Mouse (Mus musculus): ENCODE measurements at regions not wholly inside any gene's neighbourhood (a gene's known extent, or its start where the extent isn't known, plus 50 kb on each side); places are given as distances from the start of the nearest gene placed in this dataset.
A peak's percentile ranks its signal among the peaks of the same experiment; 100 is the strongest.

DNA sequence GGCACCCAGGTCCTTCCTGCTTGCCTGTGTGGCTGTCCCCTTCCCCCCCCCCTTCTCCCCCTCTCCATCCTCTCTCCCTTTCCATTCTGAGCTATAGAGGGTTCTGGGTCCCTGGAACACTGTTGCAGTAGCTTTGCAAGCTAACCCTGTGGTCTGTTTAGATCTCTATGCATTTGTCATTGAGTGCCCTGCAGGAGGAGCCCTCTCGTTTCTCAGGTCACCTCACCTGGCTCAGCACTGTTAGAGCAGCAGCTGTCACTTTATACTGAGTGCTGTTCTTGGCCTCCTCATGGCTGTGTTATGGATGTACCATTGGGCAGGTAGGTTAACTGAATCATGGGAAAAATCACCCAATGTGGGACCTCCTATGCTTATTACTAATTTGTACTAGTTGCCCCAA lies 543.0 kb downstream of the Med13l start:
- 28% methylated on average over 1 of the region's 1 CpGs for WGBS
- Histone ChIP-seq H3K27ac (ENCODE audit: poor library complexity, severe bottlenecking) (no peak overlapping the region), H3K36me3 (no peaks in the 10 kb centered on the region), H3K4me1 (replicated peaks) (no peaks in the 10 kb centered on the region), H3K9ac (no peak overlapping the region), H3K9me3 (replicated peaks) (no peaks in the 10 kb centered on the region), H3K27me3 (replicated peaks) (peaks cover 11% of the 10 kb centered on the region), H3K4me2 (no peak overlapping the region), H3K4me3 (no peak overlapping the region)
- ATAC-seq (ENCODE audit: insufficient number of reproducible peaks, low FRiP score): no peak

GRCm38 (mm10) chr5:119107898-119108297 lies 547.4 kb downstream of the Med13l start:
- H3K27me3 ChIP-seq (replicated peaks): no peaks in the 10 kb centered on the region
- no peak overlapping the region for H3K4me3 ChIP-seq
- no peak overlapping the region for H3K9ac ChIP-seq
- no peak for ATAC-seq (ENCODE audit: insufficient number of reproducible peaks, low FRiP score)
- H3K36me3 ChIP-seq: no peaks in the 10 kb centered on the region
- H3K4me1 ChIP-seq (replicated peaks): no peaks in the 10 kb centered on the region
- H3K9me3 ChIP-seq (replicated peaks): no peaks in the 10 kb centered on the region
- 72% methylated on average over 4 of the region's 4 CpGs for WGBS
- H3K27ac ChIP-seq (ENCODE audit: poor library complexity, severe bottlenecking): no peak overlapping the region
- H3K4me2 ChIP-seq: no peak overlapping the region

- H3K27me3 ChIP-seq (replicated peaks): no peaks in the 10 kb centered on the region
Measured at GRCm38 (mm10) chr5:119109501-119109900, 549.0 kb downstream of the Med13l start.

GRCm38 (mm10) chr5:119114074-119114473 lies 553.6 kb downstream of the Med13l start:
- Histone ChIP-seq H3K9ac (no peak overlapping the region), H3K27me3 (replicated peaks) (no peaks in the 10 kb centered on the region), H3K4me3 (no peak overlapping the region), H3K4me2 (no peak overlapping the region), H3K27ac (ENCODE audit: poor library complexity, severe bottlenecking) (no peak overlapping the region), H3K4me1 (replicated peaks) (no peaks in the 10 kb centered on the region), H3K9me3 (replicated peaks) (no peaks in the 10 kb centered on the region), H3K36me3 (no peaks in the 10 kb centered on the region)
- WGBS: 49% methylated on average over 7 of the region's 7 CpGs
- ATAC-seq (ENCODE audit: insufficient number of reproducible peaks, low FRiP score): no peak

More at GRCm38 (mm10) chr5:119109501-119109900, 549.0 kb downstream of the Med13l start:
- H3K4me3 ChIP-seq: no peak overlapping the region
- H3K4me1 ChIP-seq (replicated peaks): no peaks in the 10 kb centered on the region
- no peak overlapping the region for H3K9ac ChIP-seq
- no peaks in the 10 kb centered on the region for H3K9me3 ChIP-seq (replicated peaks)
- H3K4me2 ChIP-seq: no peak overlapping the region
- H3K36me3 ChIP-seq: no peaks in the 10 kb centered on the region
- H3K27ac ChIP-seq (ENCODE audit: poor library complexity, severe bottlenecking): no peak overlapping the region
- no peak for ATAC-seq (ENCODE audit: insufficient number of reproducible peaks, low FRiP score)
- WGBS: 63% methylated on average over 1 of the region's 1 CpGs

DNA sequence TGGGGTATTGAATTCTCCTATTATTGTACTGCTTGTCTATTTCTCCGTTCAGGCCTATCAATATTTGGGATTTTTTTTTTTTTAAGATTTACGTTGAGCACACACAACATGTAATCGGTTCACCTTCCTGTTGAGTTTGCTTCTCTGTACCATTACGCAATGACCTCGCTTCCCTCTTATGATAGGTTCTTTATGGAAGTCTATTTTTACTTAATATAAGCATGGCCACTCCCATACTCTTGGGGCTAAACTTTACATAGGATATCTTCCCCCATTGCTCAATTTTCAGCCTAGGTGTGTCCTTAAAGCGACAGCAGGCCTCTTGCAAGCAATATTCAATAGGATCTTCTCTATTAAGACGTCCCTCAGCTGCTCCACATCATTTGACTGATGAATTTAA lies 544.7 kb upstream of the Tbx3 start:
- no peak for ATAC-seq (ENCODE audit: insufficient number of reproducible peaks, low FRiP score)
- Histone ChIP-seq H3K4me2 (no peak overlapping the region), H3K27me3 (replicated peaks) (0 out of 2 replicates have a peak, but pooled peaks cover 4% of the 10 kb centered on the region), H3K9me3 (replicated peaks) (peaks cover 5% of the 10 kb centered on the region; the same call in 1 of the 2 replicates), H3K9ac (no peak overlapping the region), H3K4me3 (no peak overlapping the region), H3K27ac (ENCODE audit: poor library complexity, severe bottlenecking) (no peak overlapping the region), H3K4me1 (replicated peaks) (no peaks in the 10 kb centered on the region), H3K36me3 (no peaks in the 10 kb centered on the region)
- 85% methylated on average over 7 of the region's 7 CpGs for WGBS

GRCm38 (mm10) chr5:119130176-119130575 lies 540.3 kb upstream of the Tbx3 start:
- Histone ChIP-seq H3K27me3 (replicated peaks) (peaks cover 17% of the 10 kb centered on the region), H3K36me3 (no peaks in the 10 kb centered on the region), H3K4me1 (replicated peaks) (no peaks in the 10 kb centered on the region), H3K4me3 (no peak overlapping the region), H3K27ac (ENCODE audit: poor library complexity, severe bottlenecking) (no peak overlapping the region), H3K4me2 (no peak overlapping the region), H3K9me3 (replicated peaks) (no peaks in the 10 kb centered on the region), H3K9ac (no peak overlapping the region)
- WGBS: 92% methylated on average over 7 of the region's 7 CpGs
- ATAC-seq (ENCODE audit: insufficient number of reproducible peaks, low FRiP score): no peak

- H3K4me3 ChIP-seq: no peak overlapping the region
- peaks cover 22% of the 10 kb centered on the region for H3K27me3 ChIP-seq (replicated peaks)
- H3K27ac ChIP-seq (ENCODE audit: poor library complexity, severe bottlenecking): no peak overlapping the region
- H3K36me3 ChIP-seq: no peaks in the 10 kb centered on the region
- no peaks in the 10 kb centered on the region for H3K9me3 ChIP-seq (replicated peaks)
- no peak overlapping the region for H3K4me2 ChIP-seq
- H3K4me1 ChIP-seq (replicated peaks): no peaks in the 10 kb centered on the region
- ATAC-seq (ENCODE audit: insufficient number of reproducible peaks, low FRiP score): no peak
- 38% methylated on average over 10 of the region's 10 CpGs for WGBS
- H3K9ac ChIP-seq: no peak overlapping the region
Measured at GRCm38 (mm10) chr5:119131461-119131860, 539.0 kb upstream of the Tbx3 start.

DNA sequence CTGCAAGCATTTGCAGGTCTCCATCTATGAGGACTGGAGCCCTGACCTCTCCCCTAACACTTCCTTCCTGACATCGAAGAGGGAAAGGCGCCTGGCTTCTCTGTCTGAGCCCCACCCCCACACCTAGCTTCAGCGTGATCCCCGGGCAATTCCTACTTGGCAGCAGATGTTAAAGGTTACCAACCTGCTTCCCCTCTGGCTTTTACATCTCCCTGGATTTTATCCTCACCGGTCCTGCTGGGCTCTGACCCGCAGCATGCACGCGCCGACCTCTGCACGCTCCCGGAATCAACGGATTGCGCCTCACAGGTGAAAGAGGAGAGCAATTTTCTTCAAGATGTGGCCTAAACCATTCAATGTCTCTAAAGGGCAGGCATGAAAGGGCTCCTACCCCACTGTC lies 537.1 kb upstream of the Tbx3 start:
- Histone ChIP-seq H3K4me3 (no peak overlapping the region), H3K9me3 (replicated peaks) (no peaks in the 10 kb centered on the region), H3K4me1 (replicated peaks) (0 out of 2 replicates have a peak, but pooled peaks cover under 1% of the 10 kb centered on the region), H3K4me2 (no peak overlapping the region), H3K9ac (no peak overlapping the region), H3K27ac (ENCODE audit: poor library complexity, severe bottlenecking) (no peak overlapping the region), H3K27me3 (replicated peaks) (peaks cover 34% of the 10 kb centered on the region), H3K36me3 (no peaks in the 10 kb centered on the region)
- WGBS: 44% methylated on average over 13 of the region's 13 CpGs
- ATAC-seq (ENCODE audit: insufficient number of reproducible peaks, low FRiP score): no peak

- H3K27me3 ChIP-seq (replicated peaks): peaks cover 35% of the 10 kb centered on the region
- no peaks in the 10 kb centered on the region for H3K9me3 ChIP-seq (replicated peaks)
- 80% methylated on average over 8 of the region's 8 CpGs for WGBS
- peaks cover 13% of the 10 kb centered on the region for H3K4me1 ChIP-seq (replicated peaks)
- no peak overlapping the region for H3K27ac ChIP-seq (ENCODE audit: poor library complexity, severe bottlenecking)
- no peak overlapping the region for H3K4me3 ChIP-seq
- H3K4me2 ChIP-seq: no peak overlapping the region
- no peak overlapping the region for H3K9ac ChIP-seq
- H3K36me3 ChIP-seq: no peaks in the 10 kb centered on the region
- no peak for ATAC-seq (ENCODE audit: insufficient number of reproducible peaks, low FRiP score)
Measured at GRCm38 (mm10) chr5:119136916-119137315, 533.6 kb upstream of the Tbx3 start.

GRCm38 (mm10) chr5:119137409-119137808 lies 533.1 kb upstream of the Tbx3 start:
- Histone ChIP-seq H3K4me3 (no peak overlapping the region), H3K4me1 (replicated peaks) (peaks cover 13% of the 10 kb centered on the region), H3K4me2 (no peak overlapping the region), H3K9ac (no peak overlapping the region), H3K27me3 (replicated peaks) (peaks cover 32% of the 10 kb centered on the region), H3K27ac (ENCODE audit: poor library complexity, severe bottlenecking) (no peak overlapping the region), H3K9me3 (replicated peaks) (no peaks in the 10 kb centered on the region), H3K36me3 (no peaks in the 10 kb centered on the region)
- no peak for ATAC-seq (ENCODE audit: insufficient number of reproducible peaks, low FRiP score)
- WGBS: 56% methylated on average over 13 of the region's 13 CpGs

- no peak overlapping the region for H3K4me2 ChIP-seq
- no peak for ATAC-seq (ENCODE audit: insufficient number of reproducible peaks, low FRiP score)
- H3K9me3 ChIP-seq (replicated peaks): no peaks in the 10 kb centered on the region
- no peak overlapping the region for H3K4me3 ChIP-seq
- peaks cover 28% of the 10 kb centered on the region for H3K27me3 ChIP-seq (replicated peaks)
- H3K4me1 ChIP-seq (replicated peaks): peaks cover 13% of the 10 kb centered on the region
- H3K27ac ChIP-seq (ENCODE audit: poor library complexity, severe bottlenecking): no peak overlapping the region
- 73% methylated on average over 10 of the region's 10 CpGs for WGBS
- no peaks in the 10 kb centered on the region for H3K36me3 ChIP-seq
- no peak overlapping the region for H3K9ac ChIP-seq
Measured at GRCm38 (mm10) chr5:119137821-119138221, 532.6 kb upstream of the Tbx3 start.

DNA sequence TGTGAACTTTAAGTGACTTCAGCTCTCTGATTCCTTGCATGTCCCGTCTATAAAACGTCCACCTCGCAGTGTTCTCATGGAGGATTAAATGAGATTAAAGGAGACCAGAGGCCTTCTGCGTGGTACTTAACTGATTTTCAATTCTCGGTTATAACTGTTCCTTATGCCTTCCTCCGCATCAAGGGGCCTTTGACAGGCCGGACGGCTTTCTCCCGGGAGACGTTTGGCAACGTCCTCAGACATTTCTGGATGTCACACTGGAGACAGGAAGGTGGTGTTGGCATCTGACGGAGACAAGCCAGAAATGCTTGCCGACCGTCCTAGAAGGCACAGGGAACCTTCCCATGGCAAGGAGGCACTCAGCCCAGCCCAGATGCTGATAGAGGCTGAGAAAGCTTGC lies 532.2 kb upstream of the Tbx3 start:
- Histone ChIP-seq H3K9me3 (replicated peaks) (no peaks in the 10 kb centered on the region), H3K27ac (ENCODE audit: poor library complexity, severe bottlenecking) (no peak overlapping the region), H3K9ac (no peak overlapping the region), H3K27me3 (replicated peaks) (peaks cover 25% of the 10 kb centered on the region), H3K4me1 (replicated peaks) (peaks cover 13% of the 10 kb centered on the region), H3K4me2 (peak overlapping the region; percentile 5; the same call in 1 of the 2 replicates), H3K4me3 (no peak overlapping the region), H3K36me3 (no peaks in the 10 kb centered on the region)
- ATAC-seq (ENCODE audit: insufficient number of reproducible peaks, low FRiP score): no peak
- WGBS: 27% methylated on average over 14 of the region's 14 CpGs
